Mouse (Mus musculus): ENCODE results near the gene Ccnb1.

Ccnb1 gene

DNA sequence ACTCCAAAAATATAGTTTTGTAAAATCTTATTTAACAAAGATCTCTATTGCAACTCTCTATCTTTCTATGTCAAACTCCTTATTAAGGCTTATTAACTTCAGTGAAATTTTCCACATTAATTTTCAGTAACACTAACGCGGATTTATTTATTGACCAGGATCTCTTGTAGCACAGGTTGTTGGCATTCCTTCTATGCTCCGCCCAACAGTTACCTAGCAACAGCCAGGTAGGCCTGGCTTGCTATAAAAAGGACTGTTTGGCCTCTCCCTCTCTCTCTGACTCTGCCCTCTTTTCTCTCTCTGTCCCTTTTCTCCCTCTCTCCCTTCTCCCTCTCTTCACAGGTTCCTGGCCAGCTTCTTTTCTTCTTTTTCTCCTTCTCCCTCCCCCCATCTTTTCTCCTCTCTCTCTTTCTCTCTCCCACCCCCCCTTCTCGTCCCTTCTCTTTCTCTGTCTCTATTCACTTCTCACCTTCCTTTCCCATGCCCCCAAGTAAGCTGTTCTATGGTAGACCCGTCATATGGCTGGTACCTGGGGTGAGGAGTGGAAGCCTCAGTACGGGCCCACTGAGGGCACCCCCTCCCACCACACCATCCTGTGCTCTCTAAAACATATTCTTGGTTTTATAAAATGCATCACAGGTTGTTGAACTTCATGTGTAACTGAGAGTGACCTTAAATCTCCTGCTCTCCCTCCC, 1.1 kb upstream of the Ccnb1 start:
- no peaks in the 10 kb centered on the region; the same call in 1 of the 2 replicates for H3K36me3 ChIP-seq (ENCODE audit: control insufficient read depth, insufficient read depth, low read length, poor library complexity, severe bottlenecking)
- H3K27me3 ChIP-seq (ENCODE audit: control insufficient read depth, insufficient read depth, low read length, poor library complexity, severe bottlenecking), result no peaks in the 10 kb centered on the region
- no peak for DNase-seq (ENCODE audit: low read depth, low spot score)

DNA sequence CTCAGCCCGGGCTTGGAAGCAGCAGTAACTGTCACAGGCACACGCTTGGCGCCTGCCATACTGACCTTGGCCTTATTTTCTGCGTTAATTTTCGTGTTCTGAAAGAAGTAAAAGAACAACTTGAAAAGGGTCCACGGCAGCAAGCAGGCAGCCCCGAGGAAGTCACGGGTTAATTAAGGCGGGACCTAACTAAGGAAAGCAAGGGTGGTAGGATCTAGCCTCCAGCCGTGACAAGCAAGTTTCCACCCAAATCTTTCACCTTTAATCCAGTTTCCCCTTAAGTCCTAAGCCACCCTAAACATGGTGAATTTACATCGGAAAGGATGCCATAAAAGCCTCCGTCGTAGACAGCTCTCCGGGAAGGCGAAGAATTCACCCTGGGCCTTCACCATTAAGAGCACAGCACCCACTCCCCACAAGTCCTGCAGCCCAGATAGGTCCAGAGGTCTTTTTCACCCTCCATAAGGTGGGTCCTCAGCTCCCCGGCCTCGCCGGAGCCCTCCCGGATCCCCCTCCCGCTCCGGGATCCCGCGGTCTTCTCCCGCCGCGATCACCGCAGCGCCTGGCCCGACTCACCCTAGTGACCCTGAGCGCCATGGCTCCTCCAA, 460 bp downstream of the Ccnb1 start:
- no peaks in the 10 kb centered on the region for H3K27me3 ChIP-seq (ENCODE audit: control insufficient read depth, insufficient read depth, low read length, poor library complexity, severe bottlenecking)
- H3K36me3 ChIP-seq (ENCODE audit: control insufficient read depth, insufficient read depth, low read length, poor library complexity, severe bottlenecking), result no peaks in the 10 kb centered on the region; the same call in 1 of the 2 replicates
- DNase-seq (ENCODE audit: low read depth, low spot score), result peak; percentile 37

DNA sequence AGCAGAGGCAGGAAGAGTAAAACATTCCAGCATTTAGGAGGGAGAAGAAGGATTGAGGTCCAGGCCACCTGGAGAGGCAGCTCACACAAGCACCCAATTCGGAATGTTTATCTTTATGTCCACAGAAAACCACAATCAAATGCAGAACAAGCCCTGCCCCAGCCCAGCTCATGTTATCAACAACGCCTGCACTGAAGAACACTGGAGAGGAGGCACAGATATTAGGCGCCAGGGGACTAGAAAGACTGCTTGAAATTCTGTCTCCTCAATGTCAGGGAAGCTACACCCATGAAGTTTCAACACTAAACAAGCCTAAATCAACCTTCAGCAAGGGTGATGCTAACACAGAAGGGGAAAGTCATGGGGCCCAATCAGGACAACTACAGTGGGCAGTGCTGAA, 8.9 kb downstream of the Ccnb1 start:
- H3K27me3 ChIP-seq (ENCODE audit: control insufficient read depth, insufficient read depth, low read length, poor library complexity, severe bottlenecking), result no peaks in the 10 kb centered on the region
- DNase-seq (ENCODE audit: low read depth, low spot score), result no peak
- no peaks in the 10 kb centered on the region for H3K36me3 ChIP-seq (ENCODE audit: control insufficient read depth, insufficient read depth, low read length, poor library complexity, severe bottlenecking)

DNA sequence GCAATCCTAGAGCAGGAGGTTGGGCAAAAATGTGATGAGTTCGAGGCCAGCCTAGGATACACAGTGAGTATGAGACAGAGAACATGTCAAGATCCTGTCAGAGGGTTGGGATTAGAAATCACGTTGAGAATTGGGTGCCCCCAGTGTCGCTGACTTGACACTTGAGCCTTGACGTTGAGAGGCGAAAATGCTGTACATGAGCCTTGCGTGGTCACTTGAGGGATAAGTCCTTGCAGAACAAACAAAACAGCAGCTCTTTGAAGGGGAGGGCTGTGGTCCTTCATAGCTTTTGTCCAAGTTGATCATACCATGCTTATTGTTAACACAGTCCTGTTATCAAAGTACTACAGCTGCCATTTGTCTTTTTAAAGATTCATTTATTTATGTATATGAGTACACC, 9.7 kb downstream of the Ccnb1 start:
- no peak for DNase-seq (ENCODE audit: low read depth, low spot score)
- Histone ChIP-seq H3K27me3 (ENCODE audit: control insufficient read depth, insufficient read depth, low read length, poor library complexity, severe bottlenecking) (no peaks in the 10 kb centered on the region), H3K36me3 (ENCODE audit: control insufficient read depth, insufficient read depth, low read length, poor library complexity, severe bottlenecking) (no peaks in the 10 kb centered on the region)

DNA sequence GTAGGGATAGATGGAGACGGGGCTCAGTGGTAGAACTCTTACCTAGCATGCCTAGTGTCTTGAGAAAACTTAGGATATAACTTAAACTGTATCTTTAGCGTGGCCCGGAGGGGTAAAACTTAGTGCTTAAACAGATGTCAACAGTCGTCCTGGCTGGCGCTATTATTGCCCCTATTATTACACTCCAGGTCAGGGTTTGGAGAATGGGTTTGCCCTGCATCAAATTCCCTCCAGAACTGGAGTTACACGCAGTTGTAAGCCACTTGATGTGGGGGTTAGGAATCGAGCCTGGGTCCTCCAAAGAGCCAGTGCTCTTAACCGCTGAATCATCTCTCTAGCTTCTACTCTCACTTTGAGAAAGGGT, 10.3 kb downstream of the Ccnb1 start:
- H3K27me3 ChIP-seq (ENCODE audit: control insufficient read depth, insufficient read depth, low read length, poor library complexity, severe bottlenecking), result no peaks in the 10 kb centered on the region
- no peak for DNase-seq (ENCODE audit: low read depth, low spot score)
- H3K36me3 ChIP-seq (ENCODE audit: control insufficient read depth, insufficient read depth, low read length, poor library complexity, severe bottlenecking), result no peaks in the 10 kb centered on the region

GRCm38 (mm10) chr13:100775252-100776055, 10.9 kb downstream of the Ccnb1 start, which contains the start of gene Cenph:
Gene Cenph, minus strand, starts transcription at chr13:100775899.
- no peaks in the 10 kb centered on the region for H3K36me3 ChIP-seq (ENCODE audit: control insufficient read depth, insufficient read depth, low read length, poor library complexity, severe bottlenecking)
- no peaks in the 10 kb centered on the region for H3K27me3 ChIP-seq (ENCODE audit: control insufficient read depth, insufficient read depth, low read length, poor library complexity, severe bottlenecking)

GRCm38 (mm10) chr13:100774704-100775103, 11.7 kb downstream of the Ccnb1 start:
- Histone ChIP-seq H3K36me3 (ENCODE audit: control insufficient read depth, insufficient read depth, low read length, poor library complexity, severe bottlenecking) (no peaks in the 10 kb centered on the region), H3K27me3 (ENCODE audit: control insufficient read depth, insufficient read depth, low read length, poor library complexity, severe bottlenecking) (no peaks in the 10 kb centered on the region)
- DNase-seq (ENCODE audit: low read depth, low spot score), result no peak

More at GRCm38 (mm10) chr13:100775252-100776055, 10.9 kb downstream of the Ccnb1 start, which contains the start of gene Cenph:
- DNase-seq (ENCODE audit: low read depth, low spot score), result peak; percentile 91

GRCm38 (mm10) chr13:100755329-100755728, 31.0 kb downstream of the Ccnb1 start:
- H3K27me3 ChIP-seq (ENCODE audit: control insufficient read depth, insufficient read depth, low read length, poor library complexity, severe bottlenecking), result no peaks in the 10 kb centered on the region
- no peak for DNase-seq (ENCODE audit: low read depth, low spot score)
- no peaks in the 10 kb centered on the region for H3K36me3 ChIP-seq (ENCODE audit: control insufficient read depth, insufficient read depth, low read length, poor library complexity, severe bottlenecking)

DNA sequence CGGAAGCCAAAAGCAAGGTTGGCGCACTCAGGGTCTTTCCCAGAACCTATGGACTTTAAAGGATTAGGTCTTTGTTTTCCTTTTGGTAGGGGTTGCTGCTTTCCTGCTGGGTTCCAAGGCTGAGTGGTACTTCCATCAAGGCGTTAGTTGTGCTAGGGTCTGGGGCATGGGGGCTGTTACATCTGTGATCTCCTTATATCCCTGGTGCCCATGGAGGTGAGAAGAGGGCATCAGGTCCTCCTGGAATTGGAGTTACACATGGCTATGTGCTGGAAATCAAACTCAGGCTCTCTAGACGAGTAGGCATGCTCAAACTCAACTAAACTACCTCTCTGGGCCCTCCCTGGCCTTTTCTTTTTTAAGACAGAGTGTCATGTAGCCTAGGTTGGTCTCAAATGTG, 32.2 kb downstream of the Ccnb1 start:
- no peak for DNase-seq (ENCODE audit: low read depth, low spot score)

DNA sequence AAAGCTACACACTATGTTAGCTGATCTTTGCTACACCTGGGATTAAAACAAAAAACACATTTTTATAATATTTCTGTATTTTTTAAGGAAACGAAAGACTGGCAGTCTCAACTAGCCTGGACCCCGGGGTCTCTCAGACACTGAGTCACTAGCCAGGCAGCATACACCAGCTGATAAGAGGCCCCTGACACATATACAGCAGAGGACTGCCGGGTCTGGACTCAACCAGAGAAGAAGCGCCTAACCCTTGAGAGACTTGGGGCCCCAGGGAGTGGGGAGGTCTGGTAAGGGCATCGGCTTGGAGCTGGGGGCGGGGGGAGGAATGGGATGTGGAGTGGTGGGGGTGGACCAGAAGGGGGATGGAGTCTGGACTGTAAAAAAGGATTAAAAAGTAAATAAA, 33.4 kb downstream of the Ccnb1 start:
- Histone ChIP-seq H3K27me3 (ENCODE audit: control insufficient read depth, insufficient read depth, low read length, poor library complexity, severe bottlenecking) (no peaks in the 10 kb centered on the region), H3K36me3 (ENCODE audit: control insufficient read depth, insufficient read depth, low read length, poor library complexity, severe bottlenecking) (no peaks in the 10 kb centered on the region)
- no peak for DNase-seq (ENCODE audit: low read depth, low spot score)

More for the DNA sequence above, 32.2 kb downstream of the Ccnb1 start:
- H3K36me3 ChIP-seq (ENCODE audit: control insufficient read depth, insufficient read depth, low read length, poor library complexity, severe bottlenecking), result no peaks in the 10 kb centered on the region
- H3K27me3 ChIP-seq (ENCODE audit: control insufficient read depth, insufficient read depth, low read length, poor library complexity, severe bottlenecking), result no peaks in the 10 kb centered on the region

DNA sequence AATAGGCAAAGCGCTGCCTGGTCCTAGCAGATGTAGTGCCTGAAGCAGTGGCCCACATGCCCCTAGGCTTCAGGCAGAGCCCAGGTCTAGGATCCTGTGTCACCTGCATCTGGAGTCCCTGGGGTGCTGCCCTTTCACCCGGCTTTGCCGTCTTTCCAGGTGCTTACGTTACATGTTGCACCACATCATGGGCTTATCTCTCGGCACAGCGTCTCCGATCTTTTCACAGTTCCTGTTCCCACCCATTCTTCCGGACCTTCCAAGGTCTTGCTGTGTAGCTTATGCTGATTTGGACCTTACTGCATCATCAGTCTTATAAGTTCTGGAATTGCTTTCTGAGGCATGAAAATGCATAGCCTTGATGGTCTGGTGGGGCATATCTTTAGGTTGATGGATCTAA, 33.8 kb downstream of the Ccnb1 start:
- DNase-seq (ENCODE audit: low read depth, low spot score), result no peak
- no peaks in the 10 kb centered on the region for H3K36me3 ChIP-seq (ENCODE audit: control insufficient read depth, insufficient read depth, low read length, poor library complexity, severe bottlenecking)
- no peaks in the 10 kb centered on the region for H3K27me3 ChIP-seq (ENCODE audit: control insufficient read depth, insufficient read depth, low read length, poor library complexity, severe bottlenecking)

- H3K36me3 ChIP-seq (ENCODE audit: control insufficient read depth, insufficient read depth, low read length, poor library complexity, severe bottlenecking), result no peaks in the 10 kb centered on the region
- H3K27me3 ChIP-seq (ENCODE audit: control insufficient read depth, insufficient read depth, low read length, poor library complexity, severe bottlenecking), result no peaks in the 10 kb centered on the region
- DNase-seq (ENCODE audit: low read depth, low spot score), result no peak
These were observed 35.0 kb downstream of the Ccnb1 start for GRCm38 (mm10) chr13:100751402-100751801.

- peak; percentile 25 for DNase-seq (ENCODE audit: low read depth, low spot score)
- Histone ChIP-seq H3K27me3 (ENCODE audit: control insufficient read depth, insufficient read depth, low read length, poor library complexity, severe bottlenecking) (no peaks in the 10 kb centered on the region), H3K36me3 (ENCODE audit: control insufficient read depth, insufficient read depth, low read length, poor library complexity, severe bottlenecking) (no peaks in the 10 kb centered on the region)
These were observed 35.6 kb downstream of the Ccnb1 start for GRCm38 (mm10) chr13:100750799-100751198.

GRCm38 (mm10) chr13:100748638-100749037, 37.7 kb downstream of the Ccnb1 start:
- Histone ChIP-seq H3K27me3 (ENCODE audit: control insufficient read depth, insufficient read depth, low read length, poor library complexity, severe bottlenecking) (no peaks in the 10 kb centered on the region), H3K36me3 (ENCODE audit: control insufficient read depth, insufficient read depth, low read length, poor library complexity, severe bottlenecking) (no peaks in the 10 kb centered on the region)
- no peak for DNase-seq (ENCODE audit: low read depth, low spot score)

GRCm38 (mm10) chr13:100746090-100746489, 40.3 kb downstream of the Ccnb1 start:
- H3K27me3 ChIP-seq (ENCODE audit: control insufficient read depth, insufficient read depth, low read length, poor library complexity, severe bottlenecking), result no peaks in the 10 kb centered on the region
- no peak for DNase-seq (ENCODE audit: low read depth, low spot score)
- no peaks in the 10 kb centered on the region for H3K36me3 ChIP-seq (ENCODE audit: control insufficient read depth, insufficient read depth, low read length, poor library complexity, severe bottlenecking)
